Mouse (Mus musculus) adrenal gland, postnatal 0 days (tissue): ENCODE data around the gene Kcna2. TPM values are rescaled to one million over a fixed set of nuclear protein-coding genes. Genes with fewer than 3 reads are reported as not detected.

Source experiments
- polyA plus RNA-seq: library from polyadenylated mRNA; unstranded; fragments of >200 nt; fragmentation: Nextera tagmentation; extraction: Ambion mirVana; gene quantifications from 2 replicates; pipeline ENCODE4 v1.2.1, GENCODE M21; 2015

Kcna2 gene
- 0.36 and 0.69 TPM in 2 replicates for polyA plus RNA-seq

GRCm38 (mm10) chr3:107100811-107101455 is at the start of gene Kcna2:
Gene Kcna2 (plus strand): TSS chr3:107101146.

Other genes with a start within 250 kb of the Kcna2 start
- 0.98 and 1.7 TPM in 2 replicates for gene Kcna3, start 65.0 kb upstream of the Kcna2 start, polyA plus RNA-seq
- gene Kcna10, start 81.9 kb downstream of the Kcna2 start, polyA plus RNA-seq, result not detected in 2 replicates
- gene Cym, start 120.6 kb downstream of the Kcna2 start, polyA plus RNA-seq, result 5.7 and 151 TPM in 2 replicates
- not detected in 2 replicates for gene A630076J17Rik, start 129.5 kb downstream of the Kcna2 start, polyA plus RNA-seq
- 0.32 and 0.43 TPM in 2 replicates for gene Prok1, start 138.6 kb downstream of the Kcna2 start, polyA plus RNA-seq
- gene Lamtor5, start 177.7 kb downstream of the Kcna2 start, polyA plus RNA-seq, result 323 and 440 TPM in 2 replicates
- 2.7 and 3.5 TPM in 2 replicates for gene Slc16a4, start 190.1 kb downstream of the Kcna2 start, polyA plus RNA-seq
- gene Rbm15, start 232.5 kb downstream of the Kcna2 start, polyA plus RNA-seq, result 5.6 and 8.5 TPM in 2 replicates